Mouse (Mus musculus): ENCODE measurements around the gene Akr1b7.
"Not testable (repeated sequence)": the region's sequence is repeated elsewhere in the genome, so short reads cannot be mapped to it uniquely, and the experiment has no call there.

The Akr1b7 gene

GRCm38 (mm10) chr6:34412023-34412422, at the start of gene Akr1b7:
Akr1b7 (plus strand) TSS chr6:34412334.
- no peak for DNase-seq (ENCODE audit: low spot score in 2 of 2)

GRCm38 (mm10) chr6:34364217-34365136, 47.7 kb upstream of the Akr1b7 start:
- no peak for DNase-seq (ENCODE audit: low spot score in 2 of 2)

GRCm38 (mm10) chr6:34367998-34368397, 44.1 kb upstream of the Akr1b7 start:
- no peak for DNase-seq (ENCODE audit: low spot score in 2 of 2)

GRCm38 (mm10) chr6:34370081-34370480, 42.1 kb upstream of the Akr1b7 start:
- DNase-seq (ENCODE audit: low spot score in 2 of 2) = no peak

GRCm38 (mm10) chr6:34371700-34372351, 40.3 kb upstream of the Akr1b7 start:
- peak; percentile 44 to 70 for DNase-seq (ENCODE audit: low spot score in 2 of 2)

- DNase-seq (ENCODE audit: low spot score in 2 of 2) = no peak
These were observed 38.3 kb upstream of the Akr1b7 start for GRCm38 (mm10) chr6:34373841-34374240.

- not testable (repeated sequence) for DNase-seq (ENCODE audit: low spot score in 2 of 2)
These were observed 36.2 kb upstream of the Akr1b7 start for GRCm38 (mm10) chr6:34375888-34376287.

GRCm38 (mm10) chr6:34383401-34383800, 28.7 kb upstream of the Akr1b7 start:
- DNase-seq (ENCODE audit: low spot score in 2 of 2) = no peak

- peak; percentile 25 to 49 for DNase-seq (ENCODE audit: low spot score in 2 of 2)
These were observed 27.9 kb upstream of the Akr1b7 start, which contains the start of gene Akr1b10 for GRCm38 (mm10) chr6:34384110-34384661. Akr1b10 (plus strand) TSS chr6:34384218.

GRCm38 (mm10) chr6:34384701-34385370, 27.3 kb upstream of the Akr1b7 start:
- peak in 1 of 2 experiments; percentile 7 for DNase-seq (ENCODE audit: low spot score in 2 of 2)

GRCm38 (mm10) chr6:34388420-34389156, 23.5 kb upstream of the Akr1b7 start:
- DNase-seq (ENCODE audit: low spot score in 2 of 2) = no peak

GRCm38 (mm10) chr6:34395897-34396296, 16.2 kb upstream of the Akr1b7 start:
- no peak for DNase-seq (ENCODE audit: low spot score in 2 of 2)

- DNase-seq (ENCODE audit: low spot score in 2 of 2) = no peak
These were observed 13.7 kb upstream of the Akr1b7 start for GRCm38 (mm10) chr6:34398431-34398830.

- DNase-seq (ENCODE audit: low spot score in 2 of 2) = no peak
These were observed 12.4 kb upstream of the Akr1b7 start for GRCm38 (mm10) chr6:34399606-34400220.

- no peak for DNase-seq (ENCODE audit: low spot score in 2 of 2)
These were observed 11.4 kb upstream of the Akr1b7 start for GRCm38 (mm10) chr6:34400696-34401095.

- no peak for DNase-seq (ENCODE audit: low spot score in 2 of 2)
These were observed 5.4 kb upstream of the Akr1b7 start for GRCm38 (mm10) chr6:34406746-34407145.

- DNase-seq (ENCODE audit: low spot score in 2 of 2) = no peak
These were observed 4.7 kb upstream of the Akr1b7 start for GRCm38 (mm10) chr6:34407403-34407802.

- no peak for DNase-seq (ENCODE audit: low spot score in 2 of 2)
These were observed 554 bp downstream of the Akr1b7 start for GRCm38 (mm10) chr6:34412688-34413087.

- DNase-seq (ENCODE audit: low spot score in 2 of 2) = not testable (repeated sequence)
These were observed 1.3 kb downstream of the Akr1b7 start for GRCm38 (mm10) chr6:34413386-34413785.

- no peak for DNase-seq (ENCODE audit: low spot score in 2 of 2)
These were observed 4.4 kb downstream of the Akr1b7 start for GRCm38 (mm10) chr6:34416521-34416920.

- no peak for DNase-seq (ENCODE audit: low spot score in 2 of 2)
These were observed 6.9 kb downstream of the Akr1b7 start for GRCm38 (mm10) chr6:34419071-34419470.

Data from spleen, postnatal 14 days (tissue).